Mouse (Mus musculus) olfactory bulb, adult 2 months (tissue): ENCODE measurements around the gene Synj1.

Source experiments
- CTCF ChIP-seq: fragments of 200-500 bp; IDR thresholded peaks from 2 replicates; pipeline ENCODE4 v1.5.1; 2012; ENCODE audit warnings: low read depth, mild to moderate bottlenecking, low read length, moderate library complexity; ENCODE audit not compliant: insufficient read depth
- POLR2A ChIP-seq: fragments of 200-500 bp; IDR thresholded peaks from 2 replicates; pipeline ENCODE4 v1.6.1; 2012; ENCODE audit warnings: mild to moderate bottlenecking, low read depth, low read length, moderate library complexity; ENCODE audit not compliant: insufficient read depth

DNA sequence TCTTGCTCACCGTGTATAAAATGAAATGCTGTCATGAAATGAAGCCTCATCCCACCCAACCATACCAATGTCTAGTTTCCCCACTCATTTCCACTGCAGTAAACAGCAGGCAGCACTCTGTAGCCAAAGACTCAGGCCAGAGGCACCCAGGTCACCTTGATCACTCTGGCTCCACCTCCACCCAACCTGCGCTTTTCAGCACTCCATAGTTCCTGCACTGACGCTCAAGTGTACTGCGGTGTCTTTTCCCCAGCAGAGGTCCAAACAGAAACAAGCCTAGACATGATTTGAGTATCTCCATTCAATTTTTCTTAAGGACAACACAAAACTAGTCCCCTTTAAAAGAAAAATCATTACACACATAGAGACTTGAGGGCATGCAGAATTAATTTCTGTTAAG is 8.4 kb upstream of the Synj1 start:
- TF ChIP-seq POLR2A, result no peak
- TF ChIP-seq CTCF, result no peak
